Mouse (Mus musculus) adrenal gland, postnatal 36 days (tissue): ENCODE results near the gene Slc22a14. TPM values are rescaled to one million over a fixed set of nuclear protein-coding genes. Genes with fewer than 3 reads are reported as not detected.
"Not testable (repeated sequence)": the region's sequence is repeated elsewhere in the genome, so short reads cannot be mapped to it uniquely, and the experiment has no call there.

Experiments used
- DNase-seq, 2 experiments: peaks; one replicate each; pipeline ENCODE4 v3.0.0; 2021; ENCODE audit warnings: mixed read lengths in 1 of 2
- total RNA-seq, 2 experiments: library from RNA; stranded (reverse); gene quantifications; 2 replicates each; pipeline ENCODE4 v1.2.3; 2021

Gene Slc22a14
- total RNA-seq, 2 experiments from 2014 or later: not detected

- DNase-seq: no peak
Observed at GRCm38 (mm10) chr9:119260825-119261224, 104.5 kb downstream of the Slc22a14 start.

GRCm38 (mm10) chr9:119258785-119259184 lies 106.6 kb downstream of the Slc22a14 start:
- no peak for DNase-seq

GRCm38 (mm10) chr9:119258128-119258527 lies 107.2 kb downstream of the Slc22a14 start:
- DNase-seq: no peak

- DNase-seq: no peak
Observed at GRCm38 (mm10) chr9:119256161-119256560, 109.2 kb downstream of the Slc22a14 start.

GRCm38 (mm10) chr9:119255096-119255495 lies 110.3 kb downstream of the Slc22a14 start:
- no peak for DNase-seq

GRCm38 (mm10) chr9:119254187-119254586 lies 111.2 kb downstream of the Slc22a14 start:
- DNase-seq: no peak

- DNase-seq: no peak
Observed at GRCm38 (mm10) chr9:119247996-119248395, 117.4 kb downstream of the Slc22a14 start.

GRCm38 (mm10) chr9:119246826-119247225 lies 118.5 kb downstream of the Slc22a14 start:
- peak; percentile 10 to 43 for DNase-seq

GRCm38 (mm10) chr9:119243981-119244380 lies 121.4 kb downstream of the Slc22a14 start:
- DNase-seq: no peak

GRCm38 (mm10) chr9:119241169-119241865 lies 124.0 kb downstream of the Slc22a14 start:
- DNase-seq: no peak

GRCm38 (mm10) chr9:119240286-119240997 lies 124.9 kb downstream of the Slc22a14 start:
- no peak for DNase-seq

GRCm38 (mm10) chr9:119239274-119239673 lies 126.1 kb downstream of the Slc22a14 start:
- no peak for DNase-seq

GRCm38 (mm10) chr9:119238796-119239195 lies 126.6 kb downstream of the Slc22a14 start:
- DNase-seq: no peak

- no peak for DNase-seq
Observed at GRCm38 (mm10) chr9:119231552-119231951, 133.8 kb downstream of the Slc22a14 start.

- DNase-seq: no peak
Observed at GRCm38 (mm10) chr9:119230829-119231228, 134.5 kb downstream of the Slc22a14 start.

- no peak for DNase-seq
Observed at GRCm38 (mm10) chr9:119220249-119220648, 145.1 kb downstream of the Slc22a14 start.

- DNase-seq: no peak
Observed at GRCm38 (mm10) chr9:119219667-119220066, 145.7 kb downstream of the Slc22a14 start.

- not testable (repeated sequence) for DNase-seq
Observed at GRCm38 (mm10) chr9:119215341-119215740, 150.0 kb downstream of the Slc22a14 start.

- peak in 1 of 2 experiments; percentile 6 for DNase-seq
Observed at GRCm38 (mm10) chr9:119214601-119215000, 150.8 kb downstream of the Slc22a14 start.

- DNase-seq: no peak
Observed at GRCm38 (mm10) chr9:119212996-119213395, 152.4 kb downstream of the Slc22a14 start.

GRCm38 (mm10) chr9:119208998-119209397 lies 156.4 kb downstream of the Slc22a14 start, which contains the start of gene Slc22a13:
Gene Slc22a13 (minus strand): TSS chr9:119209098.
- DNase-seq: no peak

GRCm38 (mm10) chr9:119207113-119207512 lies 158.2 kb downstream of the Slc22a14 start:
- DNase-seq: no peak

GRCm38 (mm10) chr9:119206666-119207065 lies 158.7 kb downstream of the Slc22a14 start:
- DNase-seq: no peak
